Mouse (Mus musculus): ENCODE measurements around the gene Zfp609. TPM values are rescaled to one million over a fixed set of nuclear protein-coding genes. Genes with fewer than 3 reads are reported as not detected.
"Not testable (repeated sequence)": the region's sequence is repeated elsewhere in the genome, so short reads cannot be mapped to it uniquely, and the experiment has no call there.

Gene Zfp609
- polyA plus RNA-seq, 1 experiment = 5.0 TPM

DNA sequence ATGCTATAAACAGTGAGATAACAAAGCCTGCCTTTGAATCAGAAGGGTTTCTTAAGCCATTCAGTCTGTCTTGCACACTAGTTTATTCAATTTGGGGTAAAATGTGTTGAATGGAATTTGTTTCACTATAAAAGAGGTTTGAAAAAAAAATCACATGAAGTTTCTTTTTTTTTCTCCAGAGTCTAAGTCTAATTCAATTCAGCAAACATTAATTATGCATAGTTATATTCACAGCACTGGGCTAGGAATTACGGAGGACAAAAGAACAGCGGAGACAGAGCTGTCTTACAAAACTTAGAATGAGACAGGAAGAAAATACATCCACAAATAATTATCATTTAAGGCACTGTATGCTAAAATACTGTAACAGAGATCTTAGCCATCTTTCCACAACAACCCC, 9.0 kb downstream of the Zfp609 start:
- DNase-seq (ENCODE audit: low read depth) = no peak

DNA sequence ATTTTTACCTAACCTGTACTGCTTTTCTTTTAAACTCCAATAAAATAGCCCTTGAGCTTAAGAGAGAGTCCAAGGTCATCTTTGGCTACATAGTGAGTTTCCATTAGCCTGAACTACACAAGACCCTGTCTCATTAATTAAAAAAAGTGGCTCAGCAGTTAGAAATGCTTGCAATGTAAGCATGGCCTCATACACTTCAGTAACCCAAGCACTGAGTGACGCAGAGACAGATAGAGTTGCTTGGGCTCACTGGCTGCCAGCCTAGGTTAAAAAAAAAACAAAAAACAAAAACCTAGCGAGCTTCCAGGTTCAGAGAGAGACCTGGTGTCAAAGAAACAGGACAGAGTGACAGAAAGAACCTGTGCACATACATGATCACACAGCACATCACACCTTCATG, 14.5 kb downstream of the Zfp609 start:
- no peak for DNase-seq (ENCODE audit: low read depth)

DNA sequence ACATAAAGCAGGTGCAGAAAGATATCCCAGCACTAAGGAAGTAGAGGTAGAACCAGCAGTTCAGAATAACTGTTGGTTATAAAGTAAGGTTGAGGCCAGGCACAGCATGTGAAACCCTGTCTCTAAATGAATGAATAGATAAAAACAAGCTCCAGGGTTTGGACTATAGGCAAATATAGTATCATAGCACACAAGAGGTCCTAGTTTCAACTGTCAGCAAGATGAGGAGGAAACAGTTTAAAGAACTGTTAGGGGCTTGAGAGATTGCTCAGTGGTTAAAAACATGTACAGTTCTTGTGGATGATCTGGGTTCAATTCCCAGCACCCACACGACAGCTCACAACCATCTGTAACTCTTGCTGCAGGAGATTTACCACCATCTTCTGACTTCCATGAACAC, 15.6 kb downstream of the Zfp609 start:
- DNase-seq (ENCODE audit: low read depth) = no peak

DNA sequence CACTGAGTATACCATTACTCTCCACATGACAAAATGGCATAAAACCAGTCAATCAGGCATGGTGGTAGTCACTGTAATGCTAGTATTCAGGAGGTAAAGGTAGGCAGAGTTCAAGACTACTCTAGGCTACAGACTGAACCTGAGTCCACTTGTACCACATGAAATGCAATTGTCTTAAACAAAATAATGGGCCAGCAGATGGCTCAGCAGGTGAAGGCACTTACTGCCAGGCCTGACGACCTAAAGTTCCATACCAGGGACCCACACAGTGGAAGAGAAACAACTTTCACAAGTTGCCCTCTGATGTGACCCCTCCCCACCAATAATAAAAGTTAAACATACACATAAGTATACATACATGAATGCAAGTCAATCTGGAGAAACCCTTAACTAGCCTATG, 19.5 kb downstream of the Zfp609 start:
- DNase-seq (ENCODE audit: low read depth) = no peak

DNA sequence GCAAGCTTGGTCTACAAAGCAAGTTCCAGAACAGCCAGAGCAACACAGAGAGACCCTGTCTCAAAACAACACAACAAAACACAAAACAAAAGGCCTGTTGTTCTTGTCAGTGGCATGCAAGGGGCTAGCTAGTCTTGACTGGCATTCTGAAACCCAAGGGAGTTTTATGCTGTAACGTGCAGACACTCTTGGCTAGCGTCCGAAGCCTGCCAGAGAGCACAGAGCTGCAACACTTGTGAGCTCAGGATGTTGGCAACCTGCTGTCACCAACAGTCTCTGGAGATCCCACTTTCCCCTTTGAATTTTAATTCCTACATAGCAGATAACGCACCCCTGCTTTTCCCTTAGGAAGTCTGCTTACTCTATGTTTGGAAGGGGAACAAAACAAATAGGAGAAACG, 20.1 kb downstream of the Zfp609 start:
- no peak for DNase-seq (ENCODE audit: low read depth)

DNA sequence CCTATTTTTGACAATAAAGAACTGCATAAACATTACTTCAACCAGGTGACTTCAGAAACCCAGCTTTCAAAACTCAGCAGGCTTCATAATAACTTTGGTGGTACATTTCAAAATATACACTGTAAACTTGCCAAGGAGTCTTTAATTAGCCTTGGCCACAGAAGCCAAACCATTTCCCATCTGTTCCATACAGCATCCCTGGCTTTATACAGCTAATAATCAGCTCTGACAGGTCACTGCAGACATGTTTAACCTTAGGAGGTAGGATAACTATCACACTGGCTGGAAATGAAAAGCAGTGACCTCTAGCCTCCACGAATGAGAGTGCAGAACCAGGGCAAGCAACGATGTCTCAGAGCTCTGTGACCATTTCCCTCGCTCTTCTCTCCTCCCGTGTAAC, 27.6 kb downstream of the Zfp609 start:
- DNase-seq (ENCODE audit: low read depth) = no peak

DNA sequence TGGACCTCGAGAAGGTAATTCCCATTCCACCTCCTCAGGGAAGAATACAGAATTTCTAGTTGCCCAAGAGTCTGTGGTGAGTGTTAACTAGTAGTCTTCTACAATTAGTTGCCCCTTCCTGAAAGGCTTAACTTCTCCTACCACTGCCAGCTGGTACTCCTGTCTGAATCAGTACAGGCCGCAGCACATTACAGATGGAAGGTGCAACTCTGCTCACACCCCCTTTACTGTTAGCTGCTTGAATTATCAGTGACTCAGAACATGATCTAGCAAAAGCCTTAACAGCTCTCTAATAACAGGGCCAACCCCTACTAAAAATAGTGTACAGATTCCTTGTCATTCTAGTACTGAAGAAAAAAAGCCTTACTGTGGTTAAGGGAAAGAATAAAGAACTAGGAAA, 31.7 kb downstream of the Zfp609 start:
- no peak for DNase-seq (ENCODE audit: low read depth)

DNA sequence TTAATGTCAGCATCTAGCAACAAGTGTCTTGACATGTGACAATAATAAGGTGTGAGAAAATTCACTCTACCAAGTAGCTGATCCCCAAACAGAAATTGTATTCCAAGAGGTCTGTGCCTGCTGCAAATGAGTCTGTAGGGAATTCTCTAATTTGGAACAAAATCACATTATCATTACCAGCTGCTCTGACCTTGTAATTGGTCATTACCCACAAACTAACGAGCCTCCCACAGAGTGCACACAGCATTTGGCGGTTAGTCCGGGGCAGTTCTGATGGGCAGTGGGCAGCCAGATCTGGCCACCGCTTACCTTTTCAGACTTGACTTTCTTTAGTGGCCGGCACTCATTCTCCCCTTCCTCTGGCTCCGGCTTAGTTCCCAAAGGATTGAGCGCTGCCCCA, 33.1 kb downstream of the Zfp609 start:
- DNase-seq (ENCODE audit: low read depth) = no peak

DNA sequence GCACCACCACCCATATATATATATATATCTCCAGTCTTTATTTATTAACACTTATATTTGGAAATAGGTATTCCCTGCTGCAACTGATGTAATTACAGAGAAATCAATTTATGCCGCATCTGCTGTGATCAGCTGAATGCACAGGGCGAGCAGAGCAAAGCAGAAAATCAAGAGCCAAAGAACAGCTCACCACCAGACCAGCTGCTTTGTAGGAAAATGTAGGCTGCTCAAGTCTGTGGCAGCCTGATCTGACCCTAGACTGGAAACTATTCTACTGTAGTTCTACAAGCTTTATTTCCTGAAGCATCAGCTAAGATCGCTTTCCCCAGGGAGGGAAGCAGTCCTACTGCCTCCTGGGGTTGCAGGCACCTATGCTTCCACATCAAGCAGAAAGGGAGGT, 33.9 kb downstream of the Zfp609 start:
- no peak for DNase-seq (ENCODE audit: low read depth)

DNA sequence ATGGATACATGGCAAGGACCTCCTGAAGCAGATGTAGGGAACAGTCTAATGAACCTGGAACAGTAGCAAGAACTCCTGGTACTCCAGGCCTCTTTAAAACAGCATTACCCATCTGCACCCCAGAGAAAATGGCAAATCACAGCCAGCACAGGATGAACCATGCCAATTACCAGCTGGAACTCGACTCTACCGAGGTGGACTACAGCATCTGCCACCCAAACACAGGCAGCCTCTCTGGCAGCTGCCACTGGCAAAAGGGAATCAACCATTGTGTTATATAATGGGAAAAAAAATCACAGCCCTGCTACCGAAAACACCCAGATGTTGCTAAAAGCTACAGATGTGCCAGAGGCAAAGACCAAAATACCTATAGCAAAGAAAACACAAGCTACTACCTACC, 34.3 kb downstream of the Zfp609 start:
- DNase-seq (ENCODE audit: low read depth) = no peak

DNA sequence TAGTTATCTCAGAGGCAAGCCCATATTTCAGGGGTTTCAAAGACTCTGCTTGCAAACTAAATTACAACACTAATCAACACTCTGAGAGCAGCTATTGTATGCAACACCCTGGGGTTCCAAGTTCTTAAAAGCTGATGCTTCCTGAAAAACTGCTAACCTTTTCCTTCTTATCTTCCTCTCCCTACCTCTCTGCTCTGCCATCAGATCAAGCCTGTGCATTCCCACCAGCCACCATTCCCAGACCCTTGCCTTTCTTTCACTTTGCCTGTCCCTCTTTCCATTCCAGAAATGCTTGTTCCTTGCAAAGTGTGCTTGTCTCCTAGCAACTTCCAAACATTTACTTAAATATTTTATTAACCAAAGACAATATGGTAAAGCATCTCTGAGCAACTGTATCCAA, 35.5 kb downstream of the Zfp609 start:
- DNase-seq (ENCODE audit: low read depth) = no peak

DNA sequence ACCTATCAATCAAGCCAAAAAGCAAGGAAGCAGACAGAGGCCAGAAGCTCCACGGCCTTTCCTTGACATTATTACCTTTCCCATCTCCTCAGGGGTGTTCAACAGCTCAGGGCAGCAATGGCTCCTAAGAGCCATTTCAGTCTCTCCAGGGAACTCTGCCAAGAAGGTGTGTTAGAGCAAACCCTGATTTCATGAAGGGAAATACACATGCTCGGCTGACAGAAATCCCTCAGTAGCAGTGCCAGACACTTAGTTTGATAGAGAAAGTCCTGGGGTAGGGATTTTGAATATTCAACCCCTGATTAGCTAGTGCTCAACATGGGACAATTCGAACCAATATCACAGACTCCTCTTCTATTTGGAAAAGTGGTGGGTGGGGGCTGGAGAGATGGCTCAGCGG, 36.3 kb downstream of the Zfp609 start:
- DNase-seq (ENCODE audit: low read depth) = no peak

DNA sequence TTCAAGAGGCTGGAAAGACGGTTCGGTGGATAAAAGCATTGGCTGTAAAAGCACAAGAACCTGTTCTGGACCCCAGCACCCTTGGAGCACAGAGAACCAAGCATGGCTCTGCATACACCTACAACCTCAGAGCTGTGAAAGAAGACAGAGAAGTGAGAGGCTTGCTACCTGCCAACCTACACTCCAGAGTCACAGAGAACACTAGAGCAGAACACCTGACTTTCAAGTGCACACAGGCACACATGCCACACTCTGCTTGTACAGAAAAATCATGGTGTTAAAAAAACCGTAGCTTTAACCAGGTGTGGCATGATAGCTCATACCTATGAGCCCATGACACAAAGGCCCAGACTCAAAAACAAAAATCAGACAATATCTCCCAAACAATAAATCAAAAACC, 37.6 kb downstream of the Zfp609 start:
- DNase-seq (ENCODE audit: low read depth) = no peak

DNA sequence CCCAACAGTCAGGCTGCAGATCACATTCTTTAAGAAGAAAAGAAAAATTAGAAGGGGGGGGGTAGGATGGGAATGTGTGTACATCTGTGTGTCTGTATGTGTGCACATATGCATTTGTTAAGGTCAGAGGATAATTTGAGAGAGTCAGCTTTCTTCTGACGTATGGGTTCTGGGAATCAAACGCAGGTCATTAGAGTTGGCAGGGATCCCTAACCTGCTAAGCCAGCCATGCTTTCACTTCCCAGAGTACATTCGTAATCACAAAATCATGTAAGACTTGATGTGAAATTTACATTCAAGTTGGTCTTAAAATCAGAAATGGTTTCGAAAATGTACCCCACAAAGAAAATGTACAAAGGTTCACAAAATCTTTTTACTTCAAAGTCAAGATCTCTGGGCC, 38.8 kb downstream of the Zfp609 start:
- no peak for DNase-seq (ENCODE audit: low read depth)

DNA sequence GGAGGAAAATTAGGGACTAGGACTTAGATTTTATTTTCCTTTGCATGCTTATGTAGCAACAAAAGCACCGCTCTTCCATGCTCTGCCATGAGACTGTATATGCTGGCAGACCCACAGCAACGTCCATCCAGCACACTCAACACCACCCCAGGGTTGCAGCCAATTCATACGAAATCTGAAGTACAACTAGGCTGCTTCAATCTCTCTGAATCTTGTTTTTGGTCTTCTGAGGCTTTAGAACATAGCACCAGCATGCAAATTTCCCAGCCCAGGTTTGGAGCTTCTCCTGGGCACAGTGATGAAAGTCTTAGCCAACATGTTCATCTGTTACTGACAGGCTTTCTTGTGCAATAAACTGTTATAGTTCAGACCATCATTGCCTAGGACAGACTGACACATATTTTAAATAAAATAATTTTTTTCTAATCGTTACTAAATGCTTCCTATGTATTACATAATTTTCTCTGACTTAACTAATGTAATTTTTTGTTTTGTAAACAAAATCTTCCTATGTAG, 39.5 kb downstream of the Zfp609 start:
- DNase-seq (ENCODE audit: low read depth) = no peak

DNA sequence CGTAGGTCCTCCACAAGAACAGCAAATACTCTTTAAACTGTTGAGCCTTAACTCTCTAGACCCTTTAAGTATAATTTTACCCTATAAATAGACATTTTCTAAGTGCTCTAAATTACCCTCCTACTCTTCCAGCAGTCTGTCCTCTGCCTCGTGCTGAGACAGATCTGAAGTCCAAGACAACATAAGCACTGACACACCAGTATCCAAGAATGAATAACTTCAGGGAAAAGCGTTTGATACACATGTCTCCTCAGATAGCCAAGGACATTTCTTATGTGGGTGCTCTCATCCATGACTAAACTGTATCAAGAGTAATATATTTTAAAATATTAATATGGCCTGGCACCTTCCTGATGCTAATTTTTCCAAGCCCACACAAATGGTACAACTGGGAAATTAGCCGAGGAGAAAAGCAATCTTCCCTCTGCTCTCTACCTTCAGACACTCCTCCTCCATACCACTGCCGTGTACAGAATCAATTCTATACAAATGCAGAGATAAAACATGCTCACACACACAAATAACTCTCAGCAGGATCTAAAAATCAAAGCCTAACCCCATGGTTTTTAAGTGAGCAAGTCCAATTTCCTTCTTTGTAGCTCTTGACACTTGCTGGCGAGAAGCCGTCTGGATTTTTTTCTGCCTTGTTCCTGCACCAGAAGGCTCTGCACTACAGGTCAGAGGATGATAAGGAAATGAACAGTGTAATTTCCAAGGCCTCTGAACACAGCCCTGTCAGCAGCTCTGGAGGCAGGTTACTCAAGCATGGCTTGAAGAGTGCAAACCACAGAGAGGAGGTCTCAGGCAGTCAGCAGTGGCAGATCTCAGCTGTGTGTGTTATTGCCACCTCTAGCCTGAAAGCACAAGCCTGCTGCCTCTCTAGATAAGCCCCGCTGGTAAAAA, 40.2 kb downstream of the Zfp609 start:
- DNase-seq (ENCODE audit: low read depth) = no peak

DNA sequence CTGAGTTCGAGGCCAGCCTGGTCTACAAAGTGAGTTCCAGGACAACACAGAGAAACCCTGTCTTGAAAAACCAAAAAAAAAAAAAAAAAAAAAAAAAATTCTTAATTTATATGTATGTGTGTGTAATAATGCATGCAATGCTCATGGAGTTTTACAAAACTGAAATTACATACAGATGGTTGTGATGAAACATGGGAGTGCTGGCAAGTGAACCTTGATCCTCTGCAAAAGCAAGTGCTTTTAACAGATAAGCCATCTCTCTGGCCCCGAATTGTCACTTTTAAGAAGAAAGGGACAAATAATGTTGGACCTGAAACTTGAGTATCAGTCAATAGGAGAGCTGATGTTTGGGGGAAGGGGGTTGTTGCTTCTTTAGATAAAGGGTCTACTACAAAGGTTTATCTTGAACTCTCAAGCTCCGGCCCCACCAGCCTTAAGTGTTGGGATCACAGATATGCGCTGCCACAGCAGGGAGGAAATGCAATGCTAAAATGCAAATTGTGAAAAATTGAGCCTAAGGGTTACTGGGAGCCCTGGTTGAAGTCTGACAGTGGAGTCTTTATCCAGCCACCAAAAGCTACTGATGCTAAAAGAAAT, 41.5 kb downstream of the Zfp609 start:
- no peak for DNase-seq (ENCODE audit: low read depth)

DNA sequence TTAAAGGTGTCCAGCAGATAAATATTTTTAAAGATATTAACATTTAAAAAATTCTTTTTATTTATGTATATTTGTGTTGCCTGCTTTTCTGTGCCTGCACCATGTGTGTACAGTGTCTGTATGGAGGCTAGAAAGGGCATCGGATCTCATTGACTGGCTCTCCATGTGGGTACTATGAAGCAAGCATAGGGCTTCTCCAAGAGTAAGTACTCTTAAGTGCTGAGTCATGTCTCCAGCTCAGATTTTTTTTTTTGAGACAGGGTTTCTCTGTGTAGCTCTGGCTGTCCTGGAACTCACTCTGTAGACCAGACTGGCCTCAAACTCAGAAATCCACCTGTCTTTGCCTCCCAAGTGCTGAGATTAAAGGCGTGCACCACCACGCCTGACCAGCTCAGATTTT, 47.7 kb downstream of the Zfp609 start:
- DNase-seq (ENCODE audit: low read depth) = not testable (repeated sequence)

DNA sequence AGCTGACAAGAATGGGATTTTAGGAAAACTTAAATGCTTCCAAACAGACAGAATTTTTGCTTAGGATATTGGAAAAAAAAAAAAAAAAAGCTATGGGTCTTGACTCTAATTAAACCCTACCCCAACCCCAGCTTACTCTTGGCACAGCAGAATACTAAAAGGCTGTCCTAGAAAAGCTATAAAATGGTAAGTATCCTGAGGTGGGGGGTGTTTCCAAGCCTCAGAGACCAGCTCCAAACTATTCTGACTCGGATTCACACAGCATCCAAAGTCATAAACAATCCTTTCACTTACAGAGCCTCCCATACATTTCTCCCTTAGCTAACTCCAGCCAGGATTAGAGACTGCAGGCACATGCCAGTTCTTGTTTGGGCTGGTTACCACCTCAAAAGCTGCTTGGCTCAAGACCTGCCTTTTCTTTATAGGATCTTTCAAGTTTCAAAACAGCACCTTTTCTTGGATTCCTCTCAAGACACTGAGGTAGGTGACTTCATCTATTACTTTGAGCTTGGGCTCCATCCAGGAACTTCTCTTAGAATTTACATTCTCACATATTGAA, 50.4 kb downstream of the Zfp609 start:
- DNase-seq (ENCODE audit: low read depth) = peak; percentile 90

DNA sequence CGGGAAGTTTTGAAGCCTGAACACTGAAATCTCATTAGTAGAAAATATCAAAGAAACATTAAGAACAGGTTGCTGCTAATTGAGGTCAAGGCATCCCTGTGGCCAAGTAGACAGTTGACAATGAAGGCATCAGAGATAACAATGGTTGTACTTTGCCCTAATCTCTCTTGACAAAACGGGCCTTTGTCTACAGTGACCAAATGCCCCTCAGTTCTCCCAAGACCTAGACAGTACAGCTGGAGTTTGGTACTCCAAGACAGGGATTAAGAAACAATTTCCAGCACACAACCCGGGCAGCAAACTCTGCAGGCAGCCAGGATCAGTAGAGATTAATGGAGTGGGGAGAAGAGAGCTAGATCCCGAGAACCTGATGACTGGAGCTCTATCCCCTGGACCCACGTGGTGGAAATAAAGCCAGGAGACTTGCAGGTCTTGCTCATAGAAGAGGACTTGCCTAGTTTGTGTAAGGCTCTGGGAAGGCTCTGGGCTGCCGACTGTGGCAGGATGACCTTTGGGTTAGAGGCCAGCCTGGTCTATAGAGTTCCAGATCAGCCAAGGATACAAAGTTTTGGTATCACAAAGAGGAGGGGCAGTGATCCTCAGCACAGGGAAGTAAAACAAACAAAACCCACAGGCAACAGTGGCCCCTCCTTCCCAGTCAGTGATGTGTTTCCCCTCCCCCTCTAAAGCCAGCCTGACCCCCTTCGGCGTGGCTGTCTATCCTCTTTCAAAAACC, 51.1 kb downstream of the Zfp609 start:
- no peak for DNase-seq (ENCODE audit: low read depth)

DNA sequence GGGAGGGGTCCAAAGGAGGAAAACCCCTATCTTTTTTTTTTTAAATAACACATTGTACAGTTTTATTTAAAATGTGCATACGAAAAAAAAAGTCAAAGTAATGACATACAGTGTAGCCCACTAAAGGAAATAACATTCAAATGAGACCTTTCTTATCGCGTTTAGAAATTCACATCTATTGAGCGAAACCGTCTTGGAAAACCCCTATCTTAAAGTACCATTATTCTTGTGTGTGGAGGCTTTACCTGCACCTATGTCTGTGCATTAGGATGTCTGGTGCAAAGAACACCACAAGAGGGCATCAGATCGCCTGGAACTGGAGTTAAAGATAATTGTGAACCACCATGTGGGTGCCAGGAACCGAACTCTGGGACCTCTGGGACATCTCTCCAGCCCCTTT, 53.6 kb downstream of the Zfp609 start:
- DNase-seq (ENCODE audit: low read depth) = no peak

DNA sequence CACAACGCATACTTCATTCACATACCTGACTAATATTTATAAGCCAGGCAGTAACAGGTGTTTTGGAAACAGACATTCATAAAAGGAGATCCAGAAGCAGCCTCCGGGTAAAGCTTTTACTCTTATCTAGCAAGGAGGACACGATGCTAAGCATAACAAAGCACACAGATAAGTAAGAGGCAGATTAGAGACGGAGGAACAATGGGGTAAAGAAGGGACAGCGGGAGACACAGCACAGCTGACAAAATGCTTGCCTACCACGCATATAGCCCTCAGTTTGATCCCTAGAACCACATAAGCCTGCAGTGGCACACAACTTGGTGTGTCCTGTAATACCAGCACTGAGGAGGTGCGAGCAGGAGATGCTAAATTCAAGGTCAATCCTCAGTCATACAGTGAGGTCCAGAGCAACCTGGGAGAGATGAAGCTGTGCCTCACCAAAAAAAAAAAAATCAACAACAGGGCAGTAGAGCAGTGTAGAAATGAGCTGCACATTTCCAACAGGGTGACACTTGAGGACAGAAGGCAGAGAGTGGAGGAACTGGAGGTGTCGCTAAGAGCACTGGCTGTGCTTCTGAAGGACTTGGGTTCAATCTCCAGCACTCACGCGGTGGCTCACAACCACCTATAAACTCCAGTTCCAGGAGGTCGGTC, 56.2 kb downstream of the Zfp609 start:
- no peak for DNase-seq (ENCODE audit: low read depth)
